Mouse (Mus musculus) intestine, embryonic 15.5 days (tissue): ENCODE measurements around the gene Syngap1. TPM values are rescaled to one million over a fixed set of nuclear protein-coding genes. Genes with fewer than 3 reads are reported as not detected.
A peak's percentile ranks its signal among the peaks of the same experiment; 100 is the strongest.

Source experiments
- ATAC-seq: fragments of 200-750 bp; cut with Nextera tagmentation; 2 replicates; pipeline ENCODE4 v1.8.0; 2017; ENCODE audit warnings: moderate TSS enrichment, moderate library complexity
- H3K27ac ChIP-seq: fragments of 300-500 bp; sonication (generic); 2 replicates; pipeline ENCODE4 v1.5.1; 2015; ENCODE audit warnings: mild to moderate bottlenecking, inconsistent platforms
- H3K27me3 ChIP-seq: fragments of 300-500 bp; sonication (generic); replicated peaks from 2 replicates; pipeline ENCODE4 v1.6.1; 2015; ENCODE audit warnings: inconsistent platforms
- H3K36me3 ChIP-seq: fragments of 300-500 bp; sonication (generic); 2 replicates; pipeline ENCODE4 v1.6.1; 2015; ENCODE audit warnings: inconsistent platforms
- H3K4me1 ChIP-seq: fragments of 300-500 bp; sonication (generic); replicated peaks from 2 replicates; pipeline ENCODE4 v1.6.1; 2015; ENCODE audit warnings: inconsistent platforms
- H3K4me2 ChIP-seq: fragments of 300-500 bp; sonication (generic); replicated peaks from 2 replicates; pipeline ENCODE4 v1.6.1; 2015; ENCODE audit warnings: mild to moderate bottlenecking, inconsistent platforms
- H3K4me3 ChIP-seq: fragments of 300-500 bp; sonication (generic); replicated peaks from 2 replicates; pipeline ENCODE4 v1.5.1; 2015; ENCODE audit warnings: inconsistent platforms
- H3K9ac ChIP-seq: fragments of 300-500 bp; sonication (generic); 2 replicates; pipeline ENCODE4 v1.6.1; 2015; ENCODE audit warnings: inconsistent platforms
- H3K9me3 ChIP-seq: fragments of 300-500 bp; sonication (generic); 2 replicates; pipeline ENCODE4 v1.6.1; 2016; ENCODE audit warnings: inconsistent platforms
- WGBS: fragments of 180-500 bp; shearing (Covaris S2); methylation state at CpG from one replicate; pipeline ENCODE4 v1.1.7; 2015; 5-methylcytosine and 5-hydroxymethylcytosine counted together
- polyA plus RNA-seq: library from polyadenylated mRNA; unstranded; fragments of >200 nt; fragmentation: Nextera tagmentation; extraction: Ambion mirVana; gene quantifications from 2 replicates; pipeline ENCODE4 v1.2.1, GENCODE M21; 2015

The Syngap1 gene
- polyA plus RNA-seq, 1 experiment from 2014 or later = 1.2 TPM

GRCm38 (mm10) chr17:26981050-26981449, 40.0 kb downstream of the Syngap1 start:
- Histone ChIP-seq H3K4me2 (no peak overlapping the region), H3K4me3 (no peak overlapping the region), H3K9me3 (no peaks in the 10 kb centered on the region), H3K27me3 (no peaks in the 10 kb centered on the region), H3K9ac (no peak overlapping the region), H3K27ac (no peak overlapping the region), H3K36me3 (peaks cover 10% of the 10 kb centered on the region; the same call in 1 of the 2 replicates), H3K4me1 (0 out of 2 replicates have a peak, but pooled peaks cover 3% of the 10 kb centered on the region)
- WGBS = 62% methylated on average over 2 of the region's 2 CpGs
- ATAC-seq = no peak

GRCm38 (mm10) chr17:26983382-26983781, 42.3 kb downstream of the Syngap1 start:
- no peak for ATAC-seq
- WGBS = 86% methylated on average over 4 of the region's 4 CpGs

GRCm38 (mm10) chr17:26985503-26986179, 44.6 kb downstream of the Syngap1 start:
- no peaks in the 10 kb centered on the region; the same call in 1 of the 2 replicates for H3K4me1 ChIP-seq
- H3K9ac ChIP-seq = no peak overlapping the region
- H3K27me3 ChIP-seq = no peaks in the 10 kb centered on the region
- H3K4me2 ChIP-seq = no peak overlapping the region
- H3K27ac ChIP-seq = no peak overlapping the region
- WGBS = 66% methylated on average over 10 of the region's 10 CpGs
- no peak overlapping the region for H3K4me3 ChIP-seq
- H3K9me3 ChIP-seq = no peaks in the 10 kb centered on the region
- no peaks in the 10 kb centered on the region for H3K36me3 ChIP-seq
- ATAC-seq = peak; percentile 47; the same call in 1 of the 2 replicates

More at GRCm38 (mm10) chr17:26983382-26983781, 42.3 kb downstream of the Syngap1 start:
- H3K9me3 ChIP-seq = no peaks in the 10 kb centered on the region
- no peak overlapping the region for H3K4me3 ChIP-seq
- no peaks in the 10 kb centered on the region for H3K4me1 ChIP-seq
- H3K36me3 ChIP-seq = no peaks in the 10 kb centered on the region
- no peaks in the 10 kb centered on the region for H3K27me3 ChIP-seq
- H3K27ac ChIP-seq = no peak overlapping the region
- H3K4me2 ChIP-seq = no peak overlapping the region
- H3K9ac ChIP-seq = no peak overlapping the region

GRCm38 (mm10) chr17:26990521-26990920, 49.5 kb downstream of the Syngap1 start:
- peak overlapping the region; percentile 56; the same call in 1 of the 2 replicates for H3K27ac ChIP-seq

GRCm38 (mm10) chr17:26994410-26994809, 53.4 kb downstream of the Syngap1 start:
- H3K9me3 ChIP-seq = no peaks in the 10 kb centered on the region
- no peak for ATAC-seq
- no peak overlapping the region for H3K9ac ChIP-seq
- WGBS = 70% methylated on average over 14 of the region's 14 CpGs
- no peak overlapping the region for H3K4me2 ChIP-seq
- 0 out of 2 replicates have a peak overlapping the region, but pooled peaks have one; percentile 23 for H3K27ac ChIP-seq
- no peaks in the 10 kb centered on the region for H3K36me3 ChIP-seq
- H3K4me1 ChIP-seq = peaks cover 3% of the 10 kb centered on the region; the same call in 1 of the 2 replicates
- H3K4me3 ChIP-seq = no peak overlapping the region
- no peaks in the 10 kb centered on the region for H3K27me3 ChIP-seq

More at GRCm38 (mm10) chr17:26990521-26990920, 49.5 kb downstream of the Syngap1 start:
- ATAC-seq = peak; percentile 55; the same call in 1 of the 2 replicates
- Histone ChIP-seq H3K36me3 (no peaks in the 10 kb centered on the region), H3K27me3 (no peaks in the 10 kb centered on the region), H3K9ac (no peak overlapping the region), H3K4me1 (peaks cover 3% of the 10 kb centered on the region; the same call in 1 of the 2 replicates), H3K9me3 (no peaks in the 10 kb centered on the region), H3K4me2 (no peak overlapping the region), H3K4me3 (no peak overlapping the region)

- Histone ChIP-seq H3K9ac (no peak overlapping the region), H3K9me3 (no peaks in the 10 kb centered on the region), H3K4me2 (no peak overlapping the region), H3K36me3 (no peaks in the 10 kb centered on the region), H3K4me3 (no peak overlapping the region), H3K4me1 (peaks cover 3% of the 10 kb centered on the region; the same call in 1 of the 2 replicates), H3K27ac (no peak overlapping the region), H3K27me3 (no peaks in the 10 kb centered on the region)
- WGBS = 81% methylated on average over 6 of the region's 6 CpGs
- ATAC-seq = no peak
Observed at GRCm38 (mm10) chr17:26995006-26995405, 54.0 kb downstream of the Syngap1 start.

GRCm38 (mm10) chr17:26995562-26995961, 54.5 kb downstream of the Syngap1 start:
- peak; percentile 48; the same call in 1 of the 2 replicates for ATAC-seq

GRCm38 (mm10) chr17:26997661-26998060, 56.6 kb downstream of the Syngap1 start:
- Histone ChIP-seq H3K27ac (no peak overlapping the region), H3K36me3 (no peaks in the 10 kb centered on the region), H3K9me3 (no peaks in the 10 kb centered on the region), H3K4me1 (0 out of 2 replicates have a peak, but pooled peaks cover 3% of the 10 kb centered on the region), H3K4me2 (no peak overlapping the region), H3K4me3 (no peak overlapping the region), H3K27me3 (no peaks in the 10 kb centered on the region), H3K9ac (no peak overlapping the region)
- WGBS = 77% methylated on average over 4 of the region's 4 CpGs
- no peak for ATAC-seq

More at GRCm38 (mm10) chr17:26995562-26995961, 54.5 kb downstream of the Syngap1 start:
- H3K27ac ChIP-seq = no peak overlapping the region
- no peak overlapping the region for H3K4me3 ChIP-seq
- no peaks in the 10 kb centered on the region for H3K36me3 ChIP-seq
- no peaks in the 10 kb centered on the region for H3K27me3 ChIP-seq
- 0 out of 2 replicates have a peak, but pooled peaks cover 3% of the 10 kb centered on the region for H3K4me1 ChIP-seq
- no peaks in the 10 kb centered on the region for H3K9me3 ChIP-seq
- no peak overlapping the region for H3K9ac ChIP-seq
- 70% methylated on average over 8 of the region's 8 CpGs for WGBS
- no peak overlapping the region for H3K4me2 ChIP-seq

GRCm38 (mm10) chr17:26998283-26998682, 57.2 kb downstream of the Syngap1 start:
- Histone ChIP-seq H3K27ac (no peak overlapping the region), H3K9me3 (no peaks in the 10 kb centered on the region), H3K9ac (no peak overlapping the region), H3K27me3 (no peaks in the 10 kb centered on the region), H3K4me3 (no peak overlapping the region), H3K4me1 (0 out of 2 replicates have a peak, but pooled peaks cover 3% of the 10 kb centered on the region), H3K36me3 (no peaks in the 10 kb centered on the region), H3K4me2 (no peak overlapping the region)
- 81% methylated on average over 15 of the region's 15 CpGs for WGBS
- ATAC-seq = no peak

- no peak for ATAC-seq
- H3K4me2 ChIP-seq = 0 out of 2 replicates have a peak overlapping the region, but pooled peaks have one; percentile 11
- no peak overlapping the region for H3K4me3 ChIP-seq
- no peak overlapping the region for H3K9ac ChIP-seq
- no peaks in the 10 kb centered on the region for H3K27me3 ChIP-seq
- H3K9me3 ChIP-seq = no peaks in the 10 kb centered on the region
- H3K4me1 ChIP-seq = no peaks in the 10 kb centered on the region
- no peaks in the 10 kb centered on the region for H3K36me3 ChIP-seq
- 75% methylated on average over 12 of the region's 12 CpGs for WGBS
- H3K27ac ChIP-seq = no peak overlapping the region
Observed at GRCm38 (mm10) chr17:26999996-27000395, 58.9 kb downstream of the Syngap1 start.

- Histone ChIP-seq H3K9ac (no peak overlapping the region), H3K27ac (no peak overlapping the region), H3K4me3 (no peak overlapping the region), H3K36me3 (no peaks in the 10 kb centered on the region), H3K4me1 (no peaks in the 10 kb centered on the region), H3K27me3 (no peaks in the 10 kb centered on the region), H3K4me2 (no peak overlapping the region), H3K9me3 (no peaks in the 10 kb centered on the region)
- ATAC-seq = no peak
- WGBS = 75% methylated on average over 7 of the region's 7 CpGs
Observed at GRCm38 (mm10) chr17:27001151-27001550, 60.1 kb downstream of the Syngap1 start.

GRCm38 (mm10) chr17:27001889-27002288, 60.8 kb downstream of the Syngap1 start:
- Histone ChIP-seq H3K27ac (no peak overlapping the region), H3K9me3 (no peaks in the 10 kb centered on the region), H3K27me3 (no peaks in the 10 kb centered on the region), H3K4me1 (no peaks in the 10 kb centered on the region), H3K4me2 (no peak overlapping the region), H3K9ac (no peak overlapping the region), H3K36me3 (no peaks in the 10 kb centered on the region), H3K4me3 (no peak overlapping the region)
- no peak for ATAC-seq
- WGBS = 46% methylated on average over 6 of the region's 6 CpGs

- Histone ChIP-seq H3K4me1 (no peaks in the 10 kb centered on the region), H3K36me3 (no peaks in the 10 kb centered on the region), H3K9ac (no peak overlapping the region), H3K9me3 (no peaks in the 10 kb centered on the region), H3K27me3 (no peaks in the 10 kb centered on the region), H3K4me3 (no peak overlapping the region), H3K27ac (no peak overlapping the region), H3K4me2 (no peak overlapping the region)
- WGBS = 34% methylated on average over 9 of the region's 9 CpGs
- ATAC-seq = no peak
Observed at GRCm38 (mm10) chr17:27004431-27004830, 63.4 kb downstream of the Syngap1 start.
